Mouse (Mus musculus) layer of hippocampus, adult 18-20 months (tissue): Measurements from ENCODE around the gene Npas3. TPM values are rescaled to one million over a fixed set of nuclear protein-coding genes. Genes with fewer than 3 reads are reported as not detected.

Experiments used
- DNase-seq, 2 experiments: peaks; one replicate each; pipeline ENCODE4 v3.0.0; 2022; ENCODE audit warnings: low spot score in 2 of 2
- total RNA-seq, 2 experiments: library from RNA; stranded (reverse); gene quantifications; 2 replicates each; pipeline ENCODE4 v1.2.3; 2021

Gene Npas3
- total RNA-seq, 2 experiments from 2014 or later, result 23.5 to 24.8 TPM

DNA sequence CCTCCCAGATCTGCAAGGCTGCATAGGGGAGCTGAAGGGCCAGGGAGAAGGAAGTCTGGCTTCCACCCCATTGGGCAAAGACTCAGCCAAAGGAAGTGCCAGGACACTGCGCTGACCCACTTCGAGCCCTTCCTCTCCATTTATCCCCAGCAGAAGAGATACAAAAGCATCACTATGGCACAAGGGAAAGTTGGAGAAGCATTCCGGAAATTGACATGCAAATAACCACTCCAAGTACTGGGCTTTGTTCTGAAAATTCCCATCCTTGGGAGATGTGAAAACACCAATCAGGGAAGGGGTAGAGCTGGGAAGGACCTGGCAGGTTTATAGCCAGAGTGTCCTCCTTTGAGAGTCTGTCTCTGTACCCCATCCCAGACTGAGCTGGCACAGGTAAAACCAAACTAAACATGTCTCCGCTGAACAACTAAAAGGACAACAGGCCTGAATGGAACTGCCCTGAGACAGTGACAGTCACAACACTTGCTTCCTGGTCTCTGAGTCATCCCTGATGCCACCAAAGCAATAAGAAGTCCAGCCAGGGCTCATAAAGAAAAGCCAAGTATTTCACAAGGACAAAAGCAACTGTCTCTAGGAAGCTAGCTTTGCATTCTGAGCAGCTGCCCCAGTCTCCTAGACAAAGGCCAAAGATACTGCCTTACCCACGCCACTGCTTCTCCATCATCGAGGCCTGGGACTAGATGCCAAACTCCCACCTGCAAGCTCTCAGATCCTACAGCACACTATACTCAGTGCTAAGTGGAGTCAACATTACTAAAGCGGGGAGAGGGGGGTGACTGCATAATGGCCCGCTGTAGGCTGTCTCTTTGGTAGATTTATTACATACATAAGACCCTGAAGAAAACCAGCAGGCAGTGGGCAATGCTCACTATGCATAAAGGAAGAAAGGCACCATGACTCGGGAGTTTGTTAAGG is 733.4 kb downstream of the Npas3 start:
- peak in 1 of 2 experiments; percentile 64 for DNase-seq

DNA sequence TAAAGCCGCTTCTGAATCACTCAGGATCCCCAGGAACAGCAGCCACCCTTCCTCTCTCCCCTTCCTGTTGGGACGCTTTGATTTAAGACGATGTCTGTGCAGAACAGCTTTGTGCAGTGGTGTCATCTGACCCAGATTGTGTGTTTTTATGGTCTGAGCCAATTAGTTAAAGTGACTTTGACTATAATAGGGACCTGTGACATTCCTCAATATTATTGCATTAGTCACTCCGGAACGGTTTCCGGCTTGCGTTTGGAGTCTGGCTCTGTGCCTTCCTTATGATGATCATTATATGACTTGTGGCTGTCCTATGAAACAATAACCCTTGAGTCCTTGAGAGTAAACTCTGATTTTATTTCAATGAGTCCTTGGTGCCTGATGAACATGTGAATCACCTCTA is 735.5 kb downstream of the Npas3 start:
- no peak for DNase-seq

DNA sequence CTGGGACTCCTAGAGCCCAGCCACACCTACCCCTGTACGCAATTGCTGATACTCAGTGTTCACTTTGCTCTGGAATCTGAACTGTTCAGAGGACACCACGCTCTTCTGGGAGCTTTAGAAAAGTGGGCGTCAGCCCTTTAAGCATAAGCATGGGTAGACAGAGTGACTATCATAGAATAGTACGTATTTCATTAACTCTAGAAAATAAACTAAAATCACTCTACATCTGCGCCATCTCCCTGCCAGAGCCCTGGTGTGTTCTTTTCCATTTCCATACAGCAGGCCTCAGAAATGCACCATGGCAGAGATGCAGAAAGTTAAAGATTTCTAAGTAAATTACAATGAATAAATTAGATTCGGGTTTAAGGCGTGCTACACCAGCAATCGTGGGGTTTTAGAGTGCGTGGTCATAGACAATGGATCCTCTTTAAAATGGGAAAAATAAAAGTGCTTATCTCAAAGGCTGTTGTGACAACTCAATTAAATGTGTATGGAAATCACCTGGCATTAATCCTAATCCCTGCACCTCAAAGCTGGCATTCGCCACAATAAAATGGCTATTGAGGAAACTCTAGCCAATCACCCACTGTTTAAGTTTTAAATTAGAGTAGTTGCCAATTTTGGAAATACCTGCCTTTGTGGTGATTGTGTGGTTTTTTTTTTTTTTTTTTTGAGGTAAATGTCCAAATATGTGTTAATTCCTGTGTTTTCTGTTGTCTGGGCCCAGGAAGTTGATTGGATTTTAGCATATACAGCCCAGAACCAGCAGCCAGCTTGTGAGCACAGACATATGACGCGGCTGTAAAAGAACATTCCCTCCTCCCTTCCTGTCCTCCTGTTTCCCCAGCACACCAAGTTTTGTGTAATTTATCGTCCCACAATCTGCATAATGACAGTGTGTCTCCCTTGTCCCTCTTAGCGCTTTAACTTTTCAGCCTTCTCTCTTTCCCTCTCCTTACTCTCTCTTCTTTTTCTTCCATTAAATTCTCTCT is 737.7 kb downstream of the Npas3 start:
- no peak for DNase-seq

DNA sequence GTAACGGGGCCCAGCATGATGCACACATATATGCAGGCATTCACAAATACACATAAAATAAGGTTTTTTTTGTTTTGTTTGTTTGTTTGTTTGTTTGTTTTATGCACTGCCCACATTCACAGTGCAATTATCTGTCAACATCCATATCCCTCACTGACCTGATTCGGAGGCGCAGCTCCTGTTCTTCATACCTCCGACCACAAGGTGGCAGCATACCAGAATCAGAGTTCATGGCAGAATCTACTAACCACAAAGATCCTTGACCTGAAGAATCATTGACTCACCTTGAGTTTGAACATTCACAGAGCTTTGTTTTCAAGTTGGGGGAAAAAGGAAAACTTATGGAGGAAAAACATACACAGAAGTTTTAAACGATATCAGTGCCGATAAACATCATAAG is 743.9 kb downstream of the Npas3 start:
- DNase-seq, result no peak

DNA sequence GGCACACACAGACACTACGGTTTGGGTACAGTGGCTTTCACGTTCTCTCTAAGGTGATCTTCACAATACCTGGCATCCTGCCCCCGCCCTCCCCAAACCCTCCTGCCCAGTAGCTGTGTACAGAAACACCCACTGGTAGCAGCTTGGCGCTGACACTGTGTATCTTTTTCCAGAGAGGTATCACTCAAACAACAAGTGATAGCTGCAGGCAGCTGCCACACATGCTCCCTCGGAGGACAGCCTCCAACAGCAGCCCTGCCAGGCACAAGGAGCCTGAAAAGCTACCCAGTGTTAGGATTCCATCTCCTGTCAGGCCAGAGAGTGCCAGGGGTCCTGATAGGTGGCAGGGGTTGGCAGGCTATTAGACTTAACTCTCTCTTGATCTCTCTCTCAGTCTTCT is 747.2 kb downstream of the Npas3 start:
- no peak for DNase-seq

DNA sequence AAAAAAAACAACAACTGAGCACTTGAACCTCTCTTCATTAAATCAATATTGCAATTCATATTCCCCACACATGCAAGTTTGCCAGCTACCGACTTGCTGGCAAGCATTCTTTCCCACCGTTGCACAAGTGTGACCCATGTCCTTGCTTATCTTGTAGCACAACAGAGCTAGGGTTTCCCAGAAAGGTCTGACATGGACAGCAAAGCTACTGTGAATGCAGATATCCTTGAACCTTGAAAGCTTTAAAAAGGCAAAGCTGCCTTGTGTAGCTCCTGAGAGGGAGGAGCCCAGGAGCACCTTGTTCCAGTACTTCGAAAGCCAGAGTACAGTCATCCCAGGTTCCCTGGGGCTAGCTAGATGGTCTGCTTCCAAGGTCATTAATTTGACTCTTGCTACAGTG is 748.7 kb downstream of the Npas3 start:
- DNase-seq, result no peak

DNA sequence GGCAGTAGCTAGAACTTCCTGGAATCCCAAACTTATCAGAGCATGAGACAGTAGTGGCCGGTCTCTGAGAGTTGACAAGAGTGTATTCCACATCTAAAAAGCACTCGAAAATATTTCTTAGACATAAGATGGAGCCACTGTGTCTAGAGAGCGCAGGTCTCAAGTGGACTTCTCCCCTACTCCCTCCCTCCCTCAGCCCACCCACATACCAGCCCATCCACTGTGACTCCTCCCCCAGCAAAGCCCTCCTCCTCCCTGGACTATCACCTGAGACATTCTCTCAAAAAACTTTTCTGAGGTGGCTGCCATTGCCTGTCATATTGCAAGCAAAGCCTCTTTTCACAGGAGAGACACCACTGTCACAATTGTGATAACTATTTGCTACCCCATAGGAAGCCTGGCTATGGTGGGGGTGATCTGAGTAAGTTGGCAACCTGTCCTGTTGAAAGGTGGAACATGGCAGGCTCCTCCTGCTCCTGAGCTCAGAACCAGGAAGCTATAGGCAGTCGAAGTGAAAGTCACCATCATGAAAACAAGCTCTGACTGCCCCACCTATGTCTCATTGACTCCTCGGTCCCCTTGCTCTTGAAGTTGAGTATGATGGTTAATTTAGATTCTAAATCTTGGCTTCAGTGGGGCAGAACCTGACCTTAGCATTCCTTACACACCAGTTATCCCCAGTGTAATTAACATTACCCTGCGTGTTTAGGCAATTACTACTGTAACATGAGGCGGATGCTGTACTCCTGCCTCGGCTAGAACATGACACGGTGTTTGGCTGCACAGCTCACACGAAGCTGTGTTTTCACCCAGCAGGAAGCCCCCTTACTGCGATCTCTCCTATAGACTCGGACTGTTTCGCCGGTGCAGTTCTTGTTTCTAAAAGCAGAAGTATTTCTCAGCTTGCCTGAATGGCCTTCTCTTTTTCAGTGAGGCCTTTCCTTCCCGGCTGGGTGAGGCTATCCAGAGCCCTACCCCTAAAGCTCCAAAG is 751.5 kb downstream of the Npas3 start:
- DNase-seq, result no peak

DNA sequence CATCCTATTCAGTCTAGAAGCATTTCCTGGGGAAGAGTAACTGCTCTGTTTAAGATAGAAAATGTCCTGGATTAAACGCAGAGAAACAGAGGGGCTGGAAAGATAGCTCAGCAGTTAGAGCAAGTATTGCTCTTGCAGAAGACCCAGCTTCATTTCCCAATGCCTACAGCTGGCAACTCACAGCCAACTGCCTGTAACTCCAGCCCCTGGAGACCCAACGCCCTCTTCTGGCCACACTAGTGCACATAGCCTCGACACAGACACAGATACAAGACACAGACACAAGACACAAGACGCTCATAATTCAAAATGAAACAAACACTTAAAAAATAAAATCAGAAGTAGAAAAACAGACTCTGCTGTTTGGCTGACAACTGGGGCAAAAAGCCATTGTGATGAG is 754.0 kb downstream of the Npas3 start:
- DNase-seq, result no peak

DNA sequence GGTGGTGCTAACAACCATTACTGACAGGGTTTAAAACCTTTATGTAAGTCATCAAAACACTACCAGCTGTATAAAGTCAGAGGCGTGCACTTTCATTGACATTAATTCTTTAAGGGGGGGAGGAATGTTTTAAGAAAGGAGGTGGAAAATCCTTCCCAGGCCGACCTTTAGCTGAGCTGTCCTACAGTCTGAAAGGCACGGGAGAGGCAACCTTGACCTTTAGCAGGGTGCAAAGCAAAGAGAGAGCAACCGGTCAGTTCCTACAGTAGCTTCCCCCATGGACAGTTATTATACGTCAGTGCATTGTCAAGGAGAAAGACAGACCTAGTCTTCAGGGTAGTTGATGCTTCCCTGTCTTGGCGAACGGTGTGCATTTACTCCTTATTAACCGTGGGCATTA is 756.1 kb downstream of the Npas3 start:
- no peak for DNase-seq

DNA sequence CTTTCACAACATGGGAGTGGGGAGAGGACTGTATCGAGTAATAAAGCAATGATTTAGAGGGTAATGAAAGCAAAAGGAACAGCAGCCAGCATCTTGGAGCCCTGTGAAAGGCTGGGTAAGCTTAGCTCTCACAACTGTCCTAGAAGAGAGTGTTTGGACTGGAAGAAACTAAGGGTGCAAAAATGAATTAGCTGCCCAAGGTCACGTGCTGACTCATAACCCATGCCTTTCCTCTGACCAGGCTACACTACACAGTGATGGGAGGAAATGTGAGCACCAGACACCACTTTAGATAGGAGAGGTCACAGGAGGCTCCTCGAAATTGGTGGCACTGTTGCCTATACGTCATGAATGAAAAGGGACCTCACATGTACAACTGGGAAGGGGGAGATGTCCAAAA is 757.1 kb downstream of the Npas3 start:
- DNase-seq, result no peak

DNA sequence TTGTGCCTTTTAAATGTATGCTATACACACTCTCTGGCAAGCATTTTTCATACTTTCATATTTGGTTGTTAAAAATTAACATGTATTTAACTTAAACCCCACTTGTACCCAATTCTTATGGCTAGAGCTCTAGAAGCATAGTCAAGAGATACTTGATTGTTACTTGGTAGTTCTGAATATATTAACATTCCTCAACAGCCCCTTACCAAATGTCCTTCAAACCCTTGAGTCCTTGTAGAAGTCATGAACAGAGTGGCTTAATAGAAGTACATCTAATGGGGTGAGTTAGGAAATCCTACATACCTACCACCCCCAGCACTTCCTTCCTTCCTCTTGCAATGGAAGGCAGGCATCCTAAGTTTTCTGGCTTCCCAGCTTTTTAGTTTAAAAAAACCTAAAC is 766.8 kb downstream of the Npas3 start:
- no peak for DNase-seq

DNA sequence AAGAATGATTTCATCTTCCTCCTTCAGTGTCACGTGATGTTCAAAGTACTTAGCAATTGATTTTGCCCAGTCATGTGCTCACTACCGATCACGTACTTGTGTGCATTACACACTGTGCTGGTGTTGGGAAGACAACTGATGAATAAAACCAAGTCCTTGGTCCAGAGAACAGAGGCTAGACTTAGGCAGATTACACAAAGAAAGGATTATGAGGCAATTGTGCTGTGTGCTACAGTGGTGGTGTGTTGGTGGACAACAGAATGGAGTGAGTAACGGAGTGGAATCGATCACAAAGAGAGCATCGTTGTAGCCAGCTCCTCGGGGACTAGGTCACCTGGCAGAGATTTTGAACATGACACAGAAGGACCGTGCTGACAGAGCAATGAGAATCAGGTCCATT is 769.5 kb downstream of the Npas3 start:
- DNase-seq, result no peak

DNA sequence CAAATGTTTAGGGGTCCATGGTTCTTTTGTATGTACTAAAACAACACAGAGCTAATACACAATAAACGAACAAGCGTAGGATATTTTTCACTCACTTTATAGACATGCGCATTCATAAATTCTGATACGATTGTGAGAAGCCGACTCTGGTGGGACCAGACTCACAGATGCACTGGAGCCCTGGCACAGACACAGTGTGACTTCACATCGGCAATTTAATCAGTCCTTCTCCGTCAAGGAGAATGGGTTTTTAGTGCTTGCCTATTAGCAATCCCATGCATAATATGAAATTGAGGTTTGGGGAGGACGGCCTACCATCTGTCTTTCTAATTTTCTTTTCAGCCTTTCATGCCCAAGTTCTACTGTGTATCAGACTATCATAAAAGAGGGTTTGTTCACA is 771.5 kb downstream of the Npas3 start:
- no peak for DNase-seq

DNA sequence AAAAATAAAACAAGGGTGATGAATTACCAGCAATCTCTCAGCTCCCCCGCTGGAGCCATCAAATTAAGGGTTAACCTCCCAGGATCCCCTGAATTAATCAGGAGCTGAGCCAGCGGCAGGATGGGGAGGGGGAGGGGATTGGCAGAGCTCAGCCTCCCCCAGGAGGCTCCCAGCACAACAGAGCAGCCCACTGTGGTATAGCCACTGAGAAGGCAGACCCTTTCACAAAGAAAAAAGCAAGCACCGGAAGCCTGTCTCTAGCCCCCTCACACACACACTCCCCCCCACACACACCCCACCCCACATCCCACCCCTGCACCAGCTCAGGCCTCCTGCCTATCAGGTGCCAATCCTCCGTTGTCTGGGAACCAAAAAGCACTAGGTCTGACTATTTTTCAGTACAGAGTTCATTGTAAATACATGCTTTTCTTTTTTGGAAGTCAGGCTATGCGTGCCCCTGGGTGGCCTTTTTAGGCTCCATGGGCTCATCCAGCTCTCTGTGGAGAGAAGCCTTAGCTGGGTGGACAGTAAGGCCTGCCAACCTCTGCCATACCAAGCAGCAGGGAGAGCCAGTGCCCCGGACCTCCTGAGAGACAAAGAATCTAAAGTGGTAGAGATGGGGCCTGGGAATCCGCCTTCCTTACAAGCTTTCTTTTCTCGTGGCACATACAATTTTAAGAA is 786.3 kb downstream of the Npas3 start:
- no peak for DNase-seq

DNA sequence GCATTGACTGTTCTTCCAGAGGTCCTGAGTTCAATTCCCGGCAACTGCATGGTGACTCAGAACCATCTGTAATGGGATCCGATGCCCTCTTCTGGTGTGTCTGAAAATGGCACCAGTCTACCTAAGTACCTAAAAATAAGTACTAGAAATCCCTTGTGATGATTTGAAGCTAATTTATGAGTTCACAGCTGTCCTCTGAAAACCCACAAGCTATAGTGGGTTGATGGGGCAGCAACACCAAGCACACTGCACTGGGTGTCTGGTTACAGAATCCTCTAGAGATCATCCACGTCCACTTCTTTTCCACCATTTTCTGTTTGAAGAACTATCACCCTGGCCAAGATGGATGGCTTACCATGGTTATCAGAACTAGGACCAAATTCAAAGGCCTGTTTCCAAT is 789.1 kb downstream of the Npas3 start:
- DNase-seq, result no peak

DNA sequence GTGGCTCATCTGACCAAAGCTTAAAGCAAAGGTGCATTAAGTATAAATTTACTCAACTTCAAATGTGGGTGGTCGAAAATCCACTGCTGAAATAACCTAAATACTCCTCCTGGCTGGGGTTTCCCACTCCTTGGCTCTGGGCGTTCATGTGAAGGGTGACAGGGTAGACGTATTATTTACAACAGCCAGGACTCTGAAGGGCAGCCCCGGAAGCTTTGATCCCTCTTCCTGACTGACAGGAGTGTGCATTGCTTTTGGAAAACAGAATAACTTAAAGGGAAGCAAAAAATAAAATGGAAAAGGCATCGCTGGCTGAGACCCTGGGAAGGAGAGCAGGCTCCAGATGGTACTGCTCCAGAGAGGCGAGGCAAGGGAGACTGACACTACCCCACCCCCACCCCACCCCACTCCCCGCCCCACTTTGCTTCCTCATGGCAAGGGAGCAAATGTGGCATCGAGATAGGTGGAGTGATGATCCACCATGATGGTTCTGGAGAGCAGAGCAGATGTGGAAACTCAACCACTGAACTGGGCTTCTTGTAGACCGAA is 794.6 kb downstream of the Npas3 start:
- DNase-seq, result no peak

DNA sequence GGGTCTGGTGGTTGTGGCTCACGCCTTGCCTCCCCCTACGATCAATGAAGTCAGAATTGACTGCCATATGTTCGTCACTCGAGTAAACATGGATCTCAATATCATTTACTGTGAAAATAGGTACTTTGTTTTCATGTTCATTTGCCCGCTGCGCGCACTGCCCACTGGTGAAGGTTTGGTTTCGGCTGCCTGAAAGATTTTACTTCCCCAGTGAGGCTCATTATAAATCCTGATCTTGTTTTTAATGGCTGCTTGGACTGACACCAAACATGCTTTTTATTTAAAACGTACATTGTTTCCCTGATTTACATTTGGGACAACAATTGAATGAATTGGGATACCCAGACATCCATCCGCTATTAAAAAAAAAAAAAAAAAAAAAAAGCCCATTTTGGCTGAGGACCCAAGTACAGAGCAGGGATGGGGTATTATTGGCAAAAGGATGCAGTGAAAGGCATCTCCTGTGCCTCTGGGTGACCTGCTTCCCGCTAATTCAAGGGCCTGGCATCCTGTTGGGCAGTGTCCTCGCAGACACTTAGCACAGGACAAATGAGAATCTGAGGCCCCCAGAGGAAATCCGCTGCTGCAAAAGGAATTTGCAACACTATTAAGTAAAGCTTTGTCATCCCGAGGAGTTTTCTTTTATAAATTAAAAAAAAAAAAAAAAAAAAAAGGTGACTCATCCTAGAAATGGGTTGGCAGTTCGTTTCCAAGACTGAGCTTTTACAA is 796.3 kb downstream of the Npas3 start:
- no peak for DNase-seq

DNA sequence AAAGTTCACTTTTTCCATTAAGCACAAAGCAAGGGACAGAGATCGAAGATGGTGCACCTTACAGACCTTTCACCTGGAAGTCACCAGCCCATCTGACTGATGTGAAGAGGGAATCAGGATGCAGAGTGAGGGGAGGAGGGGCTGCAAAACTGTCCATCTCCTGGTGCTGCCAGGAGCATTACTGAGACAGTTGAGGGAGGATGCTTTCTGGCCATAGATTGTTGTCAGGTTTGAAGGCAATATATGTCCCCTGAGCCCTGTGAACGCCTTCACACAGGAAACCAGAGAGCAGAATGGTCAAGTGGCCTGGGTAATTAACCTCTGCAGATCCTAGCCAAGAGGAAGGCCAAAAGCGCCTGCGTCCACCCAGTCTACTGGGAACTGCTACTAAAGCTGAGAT is 796.9 kb downstream of the Npas3 start:
- DNase-seq, result no peak

DNA sequence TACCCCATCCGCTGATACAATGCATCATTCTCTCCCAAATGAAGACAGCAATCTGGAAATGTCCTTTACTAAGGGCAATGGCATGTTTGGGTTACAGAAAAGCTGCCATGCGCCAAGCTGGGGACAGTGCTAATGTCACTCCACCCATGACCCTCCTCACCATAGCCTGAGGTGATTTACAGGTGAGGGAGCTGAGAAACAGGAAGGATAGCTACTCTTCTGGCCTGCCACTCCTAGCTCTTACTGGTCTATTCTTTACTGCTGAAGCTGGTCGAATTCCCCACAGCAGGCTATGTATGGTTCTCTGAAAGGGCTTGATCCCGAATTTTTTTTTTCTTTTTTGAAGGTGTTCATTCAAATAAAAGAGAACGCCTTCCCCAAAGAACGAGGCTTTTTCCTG is 798.3 kb downstream of the Npas3 start:
- no peak for DNase-seq
